Mouse (Mus musculus) intestine, postnatal 0 days (tissue): ENCODE data around the gene Mmp24. TPM values are rescaled to one million over a fixed set of nuclear protein-coding genes. Genes with fewer than 3 reads are reported as not detected.

Source experiments
- ATAC-seq: fragments of 200-750 bp; cut with Nextera tagmentation; 2 replicates; pipeline ENCODE4 v1.8.0; 2017; ENCODE audit warnings: mild to moderate bottlenecking, moderate TSS enrichment, moderate library complexity
- H3K27ac ChIP-seq: fragments of 300-500 bp; sonication (generic); 2 replicates; pipeline ENCODE4 v1.5.1; 2014; ENCODE audit warnings: mild to moderate bottlenecking, low read depth, low read length, moderate library complexity
- H3K27me3 ChIP-seq: fragments of 300-500 bp; sonication (generic); replicated peaks from 2 replicates; pipeline ENCODE4 v1.6.1; 2014; ENCODE audit warnings: low read length, mixed read lengths; ENCODE audit not compliant: control insufficient read depth, insufficient read depth
- H3K36me3 ChIP-seq: fragments of 300-500 bp; sonication (generic); 2 replicates; pipeline ENCODE4 v1.6.1; 2014; ENCODE audit warnings: mild to moderate bottlenecking, moderate library complexity; ENCODE audit not compliant: control insufficient read depth, insufficient read depth
- H3K4me1 ChIP-seq: fragments of 300-500 bp; sonication (generic); replicated peaks from 2 replicates; pipeline ENCODE4 v1.6.1; 2014; ENCODE audit warnings: antibody characterized with exemption, low read length, mixed read lengths; ENCODE audit not compliant: control insufficient read depth, insufficient read depth
- H3K4me2 ChIP-seq: fragments of 300-500 bp; sonication (generic); replicated peaks from 2 replicates; pipeline ENCODE4 v1.6.1; 2014; ENCODE audit warnings: low read depth, mild to moderate bottlenecking, moderate library complexity
- H3K4me3 ChIP-seq: fragments of 300-500 bp; sonication (generic); 2 replicates; pipeline ENCODE4 v1.5.1; 2014; ENCODE audit warnings: low read depth, low read length
- H3K9ac ChIP-seq: fragments of 300-500 bp; sonication (generic); 2 replicates; pipeline ENCODE4 v1.6.1; 2014; ENCODE audit warnings: mild to moderate bottlenecking, low read depth, low read length
- H3K9me3 ChIP-seq: fragments of 300-500 bp; sonication (generic); 2 replicates; pipeline ENCODE4 v1.6.1; 2016; ENCODE audit warnings: mixed run types; ENCODE audit not compliant: control insufficient read depth
- CTCF ChIP-seq: sonication (generic); IDR thresholded peaks from 2 replicates; pipeline ENCODE4 v1.5.1; 2016; ENCODE audit warnings: low read depth, mild to moderate bottlenecking, control low read depth, antibody characterized with exemption, moderate library complexity
- WGBS: fragments of 180-500 bp; shearing (Covaris S2); extraction: QIAGEN DNeasy Blood & Tissue Kit; methylation state at CpG from one replicate; pipeline ENCODE4 v1.1.7; 2014; 5-methylcytosine and 5-hydroxymethylcytosine counted together
- polyA plus RNA-seq: library from polyadenylated mRNA; unstranded; fragments of >200 nt; fragmentation: Nextera tagmentation; extraction: Ambion mirVana; gene quantifications from 2 replicates; pipeline ENCODE4 v1.2.1, GENCODE M21; 2015

Gene Mmp24
- polyA plus RNA-seq, 1 experiment from 2014 or later, result 0.22 TPM

- H3K27me3 ChIP-seq, result peaks cover 19% of the 10 kb centered on the region
- H3K36me3 ChIP-seq, result no peaks in the 10 kb centered on the region
- TF ChIP-seq CTCF, result no peak
- H3K4me2 ChIP-seq, result no peak overlapping the region
- H3K27ac ChIP-seq, result no peak overlapping the region
- H3K9me3 ChIP-seq, result no peaks in the 10 kb centered on the region
- H3K4me3 ChIP-seq, result no peak overlapping the region
- H3K4me1 ChIP-seq, result no peaks in the 10 kb centered on the region
- H3K9ac ChIP-seq, result no peak overlapping the region
- no peak for ATAC-seq
- 86% methylated on average over 3 of the region's 3 CpGs for WGBS
Measured at GRCm38 (mm10) chr2:155779506-155779905, 4.4 kb downstream of the Mmp24 start.

DNA sequence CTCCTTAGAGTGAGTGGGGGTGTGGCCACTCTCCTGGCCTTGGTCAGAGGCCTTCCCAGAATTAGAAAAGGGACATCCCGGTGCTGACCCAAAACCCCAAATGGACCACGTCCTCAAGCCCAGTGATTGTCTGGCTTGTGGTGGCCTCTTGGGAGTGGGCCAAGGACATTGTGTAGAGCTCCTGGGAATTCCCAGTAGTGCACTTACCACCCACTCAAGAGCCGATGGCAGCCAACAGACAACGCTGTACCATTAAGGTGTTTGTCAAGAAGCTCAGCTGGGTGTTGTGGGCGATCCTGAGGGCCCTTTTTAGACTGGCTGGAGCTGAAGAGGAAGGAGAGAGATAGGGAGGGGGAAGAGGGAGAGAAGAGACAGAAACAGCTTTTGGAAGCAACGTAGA, 9.4 kb downstream of the Mmp24 start:
- Histone ChIP-seq H3K4me2 (no peak overlapping the region), H3K4me3 (no peak overlapping the region), H3K27ac (no peak overlapping the region), H3K9ac (no peak overlapping the region), H3K4me1 (no peaks in the 10 kb centered on the region), H3K36me3 (no peaks in the 10 kb centered on the region), H3K9me3 (no peaks in the 10 kb centered on the region), H3K27me3 (no peaks in the 10 kb centered on the region; the same call in 1 of the 2 replicates)
- 75% methylated on average over 6 of the region's 6 CpGs for WGBS
- ATAC-seq, result no peak
- TF ChIP-seq CTCF, result no peak

DNA sequence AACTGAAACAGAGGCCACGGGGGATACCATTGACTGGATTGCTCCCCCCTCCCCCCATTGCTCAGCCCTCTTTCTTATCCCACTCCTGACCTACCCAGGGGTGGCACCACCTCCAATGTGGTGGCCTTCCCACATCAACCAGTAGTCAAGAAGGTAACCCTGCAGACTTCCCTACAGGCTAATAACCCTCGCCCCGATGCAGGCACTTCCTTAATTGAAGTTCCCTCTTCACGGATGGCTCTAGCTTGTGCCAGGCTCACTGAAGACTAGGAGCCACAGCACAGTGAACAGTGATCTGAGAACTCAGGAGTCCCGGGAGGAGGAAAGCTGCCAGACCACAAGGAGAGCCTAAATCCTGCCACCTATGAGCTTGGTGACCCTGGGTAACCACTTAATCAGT, 11.8 kb downstream of the Mmp24 start:
- no peak overlapping the region for H3K4me3 ChIP-seq
- WGBS, result 63% methylated on average over 5 of the region's 5 CpGs

GRCm38 (mm10) chr2:155787949-155788931, 13.1 kb downstream of the Mmp24 start:
- 59% methylated on average over 18 of the region's 18 CpGs for WGBS
- H3K4me2 ChIP-seq, result no peak overlapping the region
- no peak for ATAC-seq
- H3K4me3 ChIP-seq, result no peak overlapping the region
- H3K36me3 ChIP-seq, result no peaks in the 10 kb centered on the region
- TF ChIP-seq CTCF, result no peak
- no peak overlapping the region for H3K27ac ChIP-seq
- no peaks in the 10 kb centered on the region for H3K4me1 ChIP-seq
- no peaks in the 10 kb centered on the region for H3K9me3 ChIP-seq
- H3K27me3 ChIP-seq, result no peaks in the 10 kb centered on the region; the same call in 1 of the 2 replicates
- H3K9ac ChIP-seq, result no peak overlapping the region

More for the DNA sequence above, 11.8 kb downstream of the Mmp24 start:
- H3K27me3 ChIP-seq, result no peaks in the 10 kb centered on the region; the same call in 1 of the 2 replicates
- TF ChIP-seq CTCF, result no peak
- H3K36me3 ChIP-seq, result no peaks in the 10 kb centered on the region
- no peak overlapping the region for H3K4me2 ChIP-seq
- no peak overlapping the region for H3K9ac ChIP-seq
- ATAC-seq, result no peak
- H3K27ac ChIP-seq, result no peak overlapping the region
- no peaks in the 10 kb centered on the region for H3K9me3 ChIP-seq
- no peaks in the 10 kb centered on the region for H3K4me1 ChIP-seq

GRCm38 (mm10) chr2:155792899-155793298, 17.8 kb downstream of the Mmp24 start:
- no peak for ATAC-seq
- no peaks in the 10 kb centered on the region for H3K36me3 ChIP-seq
- no peaks in the 10 kb centered on the region for H3K4me1 ChIP-seq
- no peak overlapping the region for H3K4me2 ChIP-seq
- no peaks in the 10 kb centered on the region for H3K9me3 ChIP-seq
- no peak for TF ChIP-seq CTCF
- H3K27ac ChIP-seq, result no peak overlapping the region
- 42% methylated on average over 12 of the region's 12 CpGs for WGBS
- H3K4me3 ChIP-seq, result no peak overlapping the region
- no peak overlapping the region for H3K9ac ChIP-seq
- H3K27me3 ChIP-seq, result no peaks in the 10 kb centered on the region; the same call in 1 of the 2 replicates

DNA sequence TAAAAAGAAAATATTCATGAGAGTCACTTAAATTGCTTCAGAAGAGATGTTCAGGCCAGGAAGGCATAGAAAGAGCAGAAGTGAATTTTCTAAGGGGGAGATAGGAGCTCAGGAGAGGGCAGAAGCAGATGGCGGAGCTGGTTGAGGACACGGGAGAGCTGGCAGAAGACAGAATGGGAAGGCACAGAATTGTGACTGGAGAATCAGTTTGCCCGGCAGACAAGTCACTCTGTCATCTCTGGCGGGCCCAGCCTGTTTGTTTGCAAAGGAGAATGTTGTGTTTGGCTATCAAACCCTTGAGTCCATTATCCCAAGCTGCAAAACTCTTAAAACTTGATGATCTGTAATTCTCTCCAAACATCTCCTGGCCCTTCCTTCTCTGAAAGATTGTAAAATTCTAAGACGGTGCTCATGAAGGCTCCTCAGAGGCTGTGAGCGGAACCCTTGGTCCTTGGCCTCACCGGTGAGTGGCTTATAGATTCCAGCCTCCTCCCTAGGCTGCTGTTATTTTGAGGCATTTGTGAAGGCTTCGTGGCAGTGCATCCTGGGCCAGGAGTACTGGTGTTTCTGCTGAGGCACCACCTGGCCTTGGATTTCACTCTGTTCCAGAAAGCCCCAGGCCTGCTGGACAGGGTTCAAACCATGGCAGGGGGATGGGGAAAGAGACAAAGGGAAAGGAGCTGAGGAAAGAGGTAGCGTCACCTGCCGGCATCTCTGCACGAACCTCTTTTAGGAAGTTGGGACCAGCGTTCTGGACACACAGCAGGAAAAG, 19.7 kb downstream of the Mmp24 start:
- no peak for ATAC-seq
- TF ChIP-seq CTCF, result no peak
- no peaks in the 10 kb centered on the region for H3K27me3 ChIP-seq
- H3K36me3 ChIP-seq, result no peaks in the 10 kb centered on the region
- no peak overlapping the region for H3K27ac ChIP-seq
- no peak overlapping the region for H3K9ac ChIP-seq
- H3K4me1 ChIP-seq, result no peaks in the 10 kb centered on the region
- H3K4me2 ChIP-seq, result no peak overlapping the region
- H3K9me3 ChIP-seq, result no peaks in the 10 kb centered on the region
- no peak overlapping the region for H3K4me3 ChIP-seq
- 79% methylated on average over 12 of the region's 12 CpGs for WGBS
